Mouse (Mus musculus) spleen, postnatal 10 days (tissue): Measurements from ENCODE around the gene Asb6.

Experiments
- DNase-seq, 2 experiments: peaks; one replicate each; pipeline ENCODE4 v3.0.0; 2021 to 2022; ENCODE audit warnings: low spot score in 2 of 2

Asb6 gene

DNA sequence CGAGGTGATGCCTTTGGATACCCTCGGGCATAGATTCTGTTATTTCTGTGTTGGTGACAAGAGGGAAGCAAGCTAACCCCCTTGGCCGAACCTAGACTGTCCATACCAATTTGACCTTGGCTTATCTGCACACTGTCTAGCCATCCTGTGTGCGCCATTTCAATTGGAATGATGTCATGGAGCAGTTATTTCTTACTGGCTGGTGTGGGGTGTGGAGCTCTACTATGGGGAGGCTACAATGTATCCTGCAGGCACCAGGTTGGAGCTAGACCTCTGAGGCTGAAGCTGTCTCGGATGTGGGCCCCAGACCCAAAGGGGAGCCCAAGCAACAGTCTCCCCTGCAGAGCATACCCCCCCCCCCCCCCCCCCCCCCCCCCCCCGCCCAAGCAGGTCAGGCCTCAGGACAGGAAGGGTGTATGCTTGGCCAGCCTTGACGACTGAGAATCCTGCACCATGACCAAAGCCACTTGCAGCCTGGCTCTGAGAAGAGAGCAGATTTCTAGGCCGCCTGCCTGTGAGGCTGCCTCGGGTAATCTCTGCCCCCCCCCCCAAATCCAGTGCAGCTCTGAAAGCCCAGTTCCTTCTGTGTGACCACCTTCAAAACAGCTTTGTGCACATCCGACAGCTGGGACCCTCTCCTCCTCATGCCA is 4.4 kb upstream of the Asb6 start, which contains the start of gene Prrx2:
Gene Prrx2 (plus strand): TSS at position 600 of the 650 bp plus-strand sequence.
- DNase-seq, result no peak

DNA sequence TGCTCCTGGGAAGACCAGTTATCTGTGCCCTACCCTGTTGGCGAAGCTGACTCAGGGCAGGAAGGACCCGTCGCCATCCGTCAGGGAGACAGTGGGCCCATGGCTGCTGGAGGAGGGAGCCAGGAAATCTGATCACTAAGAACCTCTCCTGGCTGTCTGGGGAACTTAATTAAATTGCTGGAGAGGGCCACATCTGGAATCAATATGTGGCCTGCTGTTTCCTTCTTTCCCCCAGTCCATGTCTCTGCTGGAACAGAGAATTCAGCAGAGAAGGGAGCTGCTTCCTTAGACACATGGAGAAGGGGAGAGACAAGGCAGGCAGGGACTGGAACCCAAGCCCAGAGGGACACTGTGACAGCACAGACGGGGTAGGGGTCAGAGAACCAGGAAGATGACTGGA is 3.5 kb upstream of the Asb6 start:
- DNase-seq, result no peak

GRCm38 (mm10) chr2:30829315-30829714 is 818 bp downstream of the Asb6 start:
- peak; percentile 53 to 74 for DNase-seq

DNA sequence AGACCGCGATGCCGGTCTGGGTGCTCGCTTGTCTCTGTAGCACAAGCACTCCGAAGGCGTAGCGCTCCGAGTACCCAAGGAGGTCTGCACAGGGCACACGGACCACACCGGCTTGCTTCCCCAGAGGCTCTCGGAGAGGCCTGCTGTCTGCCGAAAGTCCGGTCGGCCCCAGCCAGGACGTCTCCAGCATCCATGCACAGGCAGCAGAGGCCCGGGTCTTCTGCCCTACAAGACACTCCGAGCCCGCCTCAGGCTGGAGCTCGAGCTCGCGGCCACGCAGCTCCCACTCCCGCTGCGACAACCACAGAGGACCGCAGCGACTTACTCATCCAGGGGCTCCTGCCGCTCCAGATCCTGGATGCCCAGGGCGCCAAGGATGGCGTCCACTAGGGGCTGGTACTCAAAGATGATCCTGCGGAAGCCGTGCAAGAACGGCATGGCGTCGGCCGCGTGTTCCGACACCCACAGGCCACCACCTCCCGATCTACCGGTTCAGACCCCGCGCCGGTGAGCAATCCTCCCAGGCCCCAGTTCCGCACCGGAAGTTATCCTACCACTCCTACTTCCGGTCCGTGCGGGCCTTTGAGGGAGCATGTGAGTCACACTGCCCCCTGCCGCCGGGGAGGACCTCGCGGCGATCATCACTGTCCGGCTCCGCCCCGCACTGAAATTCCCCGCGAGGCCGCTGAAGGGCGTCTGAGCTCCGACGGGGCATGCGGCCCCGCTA is 2.2 kb downstream of the Asb6 start:
- peak; percentile 98 to 99 for DNase-seq

DNA sequence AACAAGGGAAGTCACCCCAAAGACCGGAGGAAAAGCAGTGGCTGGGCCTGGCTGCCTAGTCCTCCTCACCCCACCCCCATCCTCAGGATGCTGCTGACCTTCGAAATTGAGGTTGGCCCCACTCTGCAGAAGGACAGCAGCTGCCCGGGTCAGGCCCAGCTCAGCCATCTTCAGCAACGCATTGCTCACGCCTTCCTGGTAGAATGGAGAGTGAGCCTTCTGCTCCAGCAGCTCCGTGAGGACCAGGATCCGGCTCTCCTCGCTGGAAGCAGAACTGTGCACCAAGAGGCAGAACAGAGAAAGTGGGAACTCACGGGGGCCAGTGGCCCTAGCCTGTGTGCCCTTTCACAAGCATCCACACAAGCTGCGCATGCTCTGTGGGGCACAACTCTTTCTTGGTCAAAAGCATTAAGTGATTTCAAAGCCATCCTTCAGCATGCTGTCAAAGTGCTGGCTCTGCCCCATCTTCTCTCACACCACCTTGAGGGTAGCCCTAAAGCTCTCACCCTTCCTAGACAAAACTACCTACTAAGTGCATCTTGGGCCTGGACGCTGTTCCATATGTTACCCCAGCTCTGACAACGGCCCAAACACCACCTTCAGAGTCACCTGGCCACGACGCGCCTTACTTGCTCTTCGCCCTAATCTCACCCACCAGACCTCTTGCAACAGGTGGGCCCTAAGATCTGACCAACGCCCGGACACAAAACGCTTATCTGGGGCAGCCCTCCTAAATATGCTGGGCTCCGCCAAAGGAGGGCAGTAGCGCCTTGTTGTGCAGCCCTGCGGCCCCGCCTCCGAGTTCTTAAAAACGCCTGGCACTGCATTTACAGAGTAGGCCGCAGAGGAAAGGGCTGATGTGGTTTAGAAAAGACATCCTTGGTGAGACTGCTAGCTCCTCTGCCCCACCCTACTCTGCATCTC is 3.0 kb downstream of the Asb6 start:
- DNase-seq, result peak; percentile 71 to 90

- DNase-seq, result peak in 1 of 2 experiments; percentile 40
Observed at GRCm38 (mm10) chr2:30823385-30824153, 6.6 kb downstream of the Asb6 start.

- no peak for DNase-seq
Observed at GRCm38 (mm10) chr2:30822460-30822859, 7.7 kb downstream of the Asb6 start.

DNA sequence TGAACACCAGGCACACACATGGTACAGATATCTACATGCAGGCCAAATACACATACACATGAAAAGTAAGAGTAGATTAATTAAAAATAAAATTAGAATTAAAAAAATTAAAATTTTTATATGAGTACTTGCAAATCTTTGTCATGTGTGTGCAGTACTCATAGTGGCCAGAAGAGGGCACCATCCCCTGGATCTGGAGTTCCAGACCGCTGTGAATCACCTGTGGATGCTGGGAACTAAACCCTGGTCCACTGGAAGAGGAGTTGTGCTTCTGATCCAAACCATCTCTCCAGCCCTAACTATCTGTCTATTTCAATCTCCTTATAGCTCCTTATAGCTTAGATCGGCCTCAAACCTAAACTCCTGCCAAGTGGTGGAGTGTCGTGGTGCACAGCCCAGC is 9.1 kb downstream of the Asb6 start:
- DNase-seq, result no peak

- DNase-seq, result no peak
Observed at GRCm38 (mm10) chr2:30819873-30820272, 10.3 kb downstream of the Asb6 start.

DNA sequence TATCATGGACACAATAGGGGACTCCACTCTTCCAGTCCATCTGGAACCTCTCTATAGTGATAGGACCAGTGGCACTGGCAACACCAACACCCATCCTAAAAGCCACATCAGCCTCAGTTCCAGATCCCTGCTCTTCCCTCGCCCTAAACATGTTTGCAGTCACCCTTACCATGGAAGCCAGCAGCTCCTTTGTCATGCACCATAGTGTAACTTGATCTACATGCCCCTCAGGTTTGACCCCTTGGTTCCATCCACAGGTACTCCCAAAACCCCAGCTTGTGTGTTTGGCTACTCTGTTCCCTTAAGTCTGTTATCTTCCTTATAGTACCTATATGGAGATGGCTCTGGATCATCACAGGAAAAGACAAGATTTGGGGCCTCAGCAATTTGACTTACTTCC is 13.8 kb downstream of the Asb6 start:
- DNase-seq, result no peak

DNA sequence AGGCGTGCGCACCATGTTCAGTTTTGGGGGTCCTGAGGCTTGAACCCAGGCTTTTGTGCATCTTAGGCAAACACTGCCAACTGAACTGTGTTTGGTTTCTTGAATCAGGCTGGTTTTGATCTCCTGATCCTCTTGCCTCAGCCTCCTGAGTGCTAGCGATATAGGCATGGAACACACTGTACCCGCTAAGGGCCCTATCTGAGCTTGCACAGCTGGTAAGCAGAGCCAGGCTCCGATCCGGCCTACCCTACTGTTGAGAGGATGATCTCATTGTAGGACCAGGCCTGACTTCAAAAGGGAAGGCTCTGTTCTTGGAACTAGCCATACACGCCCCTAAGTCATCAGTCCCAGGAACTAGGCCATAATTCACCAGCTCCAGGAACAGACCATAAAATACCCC is 19.6 kb downstream of the Asb6 start:
- DNase-seq, result no peak

GRCm38 (mm10) chr2:30809503-30809902 is 20.6 kb downstream of the Asb6 start:
- DNase-seq, result no peak

- DNase-seq, result no peak
Observed at GRCm38 (mm10) chr2:30808296-30808655, 21.9 kb downstream of the Asb6 start.

DNA sequence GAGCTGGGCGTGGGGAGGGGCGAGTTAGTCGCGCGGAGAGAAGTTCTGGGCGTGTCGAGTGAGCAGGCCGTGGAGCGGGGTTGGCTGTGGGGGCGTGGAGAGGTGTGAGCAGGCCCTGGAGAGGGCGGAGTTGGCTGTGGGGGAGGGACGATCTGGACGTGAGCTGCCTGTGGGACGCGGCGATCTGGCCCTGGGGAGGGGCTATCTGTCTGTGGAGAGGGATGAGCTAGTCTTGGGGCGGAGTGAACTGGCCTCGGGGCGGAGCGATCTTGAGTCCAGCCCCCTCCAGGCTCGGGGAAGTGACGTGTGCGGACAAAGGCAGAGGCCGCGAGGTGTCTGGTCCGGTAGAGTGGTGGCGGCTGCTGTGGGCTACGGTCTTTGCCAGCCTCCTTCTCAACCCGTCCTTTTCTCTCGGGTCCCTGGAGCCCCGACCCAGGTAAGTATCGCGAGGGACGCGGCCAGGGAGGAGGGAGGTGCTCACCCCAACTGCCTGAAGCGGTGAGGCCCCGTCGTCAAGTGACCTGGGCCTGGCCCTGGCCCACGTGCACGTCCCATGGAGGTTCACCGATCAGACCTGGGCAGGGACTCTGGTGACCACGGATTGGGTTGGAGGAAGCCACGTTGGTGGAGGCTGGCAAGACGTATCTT is 22.4 kb downstream of the Asb6 start, which contains the start of gene Ntmt1:
Gene Ntmt1 (plus strand): TSS at position 179 of the 648 bp plus-strand sequence.
- peak; percentile 95 to 100 for DNase-seq

GRCm38 (mm10) chr2:30807147-30807647 is 22.9 kb downstream of the Asb6 start:
- DNase-seq, result no peak

DNA sequence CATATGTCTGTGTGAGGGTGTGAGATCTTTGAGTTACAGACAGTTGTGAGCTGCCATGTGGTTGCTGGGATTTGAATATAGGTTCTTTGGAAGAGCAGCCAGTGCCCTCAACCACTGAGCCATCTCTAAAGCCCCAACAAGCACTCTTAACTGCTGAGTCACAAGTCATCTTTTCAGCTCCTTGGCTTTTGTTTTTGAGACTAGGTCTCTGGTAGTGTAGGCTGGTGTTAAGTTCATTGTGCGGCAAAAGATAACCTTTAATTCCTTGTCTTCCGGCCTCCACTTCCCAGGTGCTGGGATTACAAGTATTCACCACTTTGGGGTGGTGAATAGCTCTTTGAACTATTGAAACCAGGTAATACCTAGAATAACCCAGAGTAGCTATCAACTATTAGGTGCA is 24.1 kb downstream of the Asb6 start:
- no peak for DNase-seq

- no peak for DNase-seq
Observed at GRCm38 (mm10) chr2:30803604-30804003, 26.5 kb downstream of the Asb6 start, which contains the start of gene 1700001O22Rik. Gene 1700001O22Rik, minus strand, starts transcription at chr2:30803661.

- peak in 1 of 2 experiments; percentile 30 for DNase-seq
Observed at GRCm38 (mm10) chr2:30801067-30801852, 28.9 kb downstream of the Asb6 start.

DNA sequence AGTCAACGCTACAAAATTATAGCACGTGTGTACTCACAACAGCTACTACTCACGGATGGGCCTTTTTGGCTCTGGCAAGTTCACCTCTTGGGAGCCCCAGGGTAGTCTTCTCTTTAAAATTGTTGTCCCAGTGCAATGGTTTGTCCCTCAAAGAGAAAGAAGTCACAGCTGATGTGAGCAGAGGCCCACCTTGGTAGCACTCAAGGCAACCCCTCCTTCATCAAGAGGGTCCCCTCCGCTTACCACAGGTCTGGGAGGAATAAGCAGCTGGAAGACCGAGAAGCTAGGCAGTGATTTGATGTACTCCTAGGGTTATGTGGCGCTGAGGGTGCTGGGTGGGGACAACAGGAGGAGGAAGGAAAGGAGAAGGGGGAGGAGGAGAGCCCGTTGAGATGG is 29.5 kb downstream of the Asb6 start:
- DNase-seq, result no peak

DNA sequence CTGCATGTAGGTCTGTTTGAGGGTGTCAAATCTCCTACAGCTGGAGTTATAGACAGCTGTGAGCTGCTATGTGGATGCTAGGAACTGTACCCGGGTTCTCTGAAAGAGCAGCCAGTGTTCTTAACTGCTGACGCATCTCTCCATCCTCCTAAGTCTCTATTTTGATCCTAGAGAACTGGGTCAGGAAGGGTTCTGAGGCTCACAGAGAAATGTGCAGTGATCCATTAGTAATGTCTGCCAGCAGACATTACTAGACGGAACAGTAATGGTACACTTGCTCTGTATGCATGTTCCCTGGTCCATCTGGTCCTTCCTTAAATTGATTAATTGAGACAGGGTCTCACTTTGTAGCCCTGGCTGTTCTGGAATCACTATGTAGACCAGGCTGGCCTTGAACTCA is 30.7 kb downstream of the Asb6 start:
- DNase-seq, result no peak
